Mouse (Mus musculus) forebrain, embryonic 13.5 days (tissue): ENCODE results near the gene Krtap19-4. TPM values are rescaled to one million over a fixed set of nuclear protein-coding genes. Genes with fewer than 3 reads are reported as not detected.

Experiments
- polyA plus RNA-seq: library from polyadenylated mRNA; unstranded; fragments of >200 nt; fragmentation: Nextera tagmentation; extraction: Ambion mirVana; gene quantifications from 2 replicates; pipeline ENCODE4 v1.2.1, GENCODE M21; 2015

Gene Krtap19-4
- polyA plus RNA-seq, 1 experiment from 2014 or later = not detected

Other genes starting within 250 kb of the Krtap19-4 start
- gene Krtap26-1, start 237.3 kb downstream of the Krtap19-4 start, polyA plus RNA-seq = not detected in 2 replicates
- not detected in 2 replicates for gene Krtap27-1, start 213.4 kb downstream of the Krtap19-4 start, polyA plus RNA-seq
- not detected in 2 replicates for gene 2310061N02Rik, start 177.1 kb downstream of the Krtap19-4 start, polyA plus RNA-seq
- not detected in 2 replicates for gene Krtap13-1, start 156.2 kb downstream of the Krtap19-4 start, polyA plus RNA-seq
- not detected in 2 replicates for gene Krtap13, start 133.5 kb downstream of the Krtap19-4 start, polyA plus RNA-seq
- not detected in 2 replicates for gene 2310034C09Rik, start 126.2 kb downstream of the Krtap19-4 start, polyA plus RNA-seq
- not detected in 2 replicates for gene 2310057N15Rik, start 110.9 kb downstream of the Krtap19-4 start, polyA plus RNA-seq
- not detected in 2 replicates for gene Gm5965, start 107.2 kb downstream of the Krtap19-4 start, polyA plus RNA-seq
- not detected in 2 replicates for gene Gm20741, start 72.9 kb downstream of the Krtap19-4 start, polyA plus RNA-seq
- gene Krtap15, start 64.9 kb downstream of the Krtap19-4 start, polyA plus RNA-seq = not detected in 2 replicates
- gene Krtap14, start 58.9 kb downstream of the Krtap19-4 start, polyA plus RNA-seq = not detected in 2 replicates
- gene Krtap19-1, start 15.7 kb downstream of the Krtap19-4 start, polyA plus RNA-seq = not detected in 2 replicates
- gene Krtap19-2, start 10.8 kb downstream of the Krtap19-4 start, polyA plus RNA-seq = not detected in 2 replicates
- not detected in 2 replicates for gene Krtap19-3, start 7.1 kb downstream of the Krtap19-4 start, polyA plus RNA-seq
- gene Krtap19-5, start 11.4 kb upstream of the Krtap19-4 start, polyA plus RNA-seq = not detected in 2 replicates
- gene Krtap19-9b, start 47.2 kb upstream of the Krtap19-4 start, polyA plus RNA-seq = not detected in 2 replicates
- gene Krtap16-3, start 77.8 kb upstream of the Krtap19-4 start, polyA plus RNA-seq = not detected in 2 replicates
- gene Krtap22-2, start 125.7 kb upstream of the Krtap19-4 start, polyA plus RNA-seq = not detected in 2 replicates
- not detected in 2 replicates for gene Gm10229, start 130.2 kb upstream of the Krtap19-4 start, polyA plus RNA-seq
- gene Krtap6-1, start 146.6 kb upstream of the Krtap19-4 start, polyA plus RNA-seq = not detected in 2 replicates
- not detected in 2 replicates for gene Gm10228, start 156.4 kb upstream of the Krtap19-4 start, polyA plus RNA-seq
- not detected in 2 replicates for gene Krtap6-5, start 162.8 kb upstream of the Krtap19-4 start, polyA plus RNA-seq
- not detected in 2 replicates for gene 1110025L11Rik, start 178.9 kb upstream of the Krtap19-4 start, polyA plus RNA-seq
- gene Krtap6-3, start 198.9 kb upstream of the Krtap19-4 start, polyA plus RNA-seq = not detected in 2 replicates